Mouse (Mus musculus) liver, adult 2 months (tissue): ENCODE measurements at regions not wholly inside any gene's neighbourhood (a gene's known extent, or its start where the extent isn't known, plus 50 kb on each side); places are given as distances from the start of the nearest gene placed in this dataset.

ENCODE experiments used
- CTCF ChIP-seq: fragments of 200-500 bp; IDR thresholded peaks from 2 replicates; pipeline ENCODE4 v1.5.1; 2011; ENCODE audit warnings: low read depth, low read length, control low read depth
- POLR2A ChIP-seq: fragments of 200-500 bp; IDR thresholded peaks from 2 replicates; pipeline ENCODE4 v1.6.1; 2011; ENCODE audit warnings: low read length, control low read depth; ENCODE audit not compliant: insufficient read depth; ENCODE audit errors: extremely low read depth

- TF ChIP-seq CTCF: no peak
- TF ChIP-seq POLR2A: no peak
These were observed 191.7 kb upstream of the Akr1e1 start for GRCm38 (mm10) chr13:4800666-4801065.
